Mouse (Mus musculus): ENCODE results near the gene Rnf5. TPM values are rescaled to one million over a fixed set of nuclear protein-coding genes. Genes with fewer than 3 reads are reported as not detected.

The Rnf5 gene
- polyA plus RNA-seq, 1 experiment from 2014 or later: 241 TPM

DNA sequence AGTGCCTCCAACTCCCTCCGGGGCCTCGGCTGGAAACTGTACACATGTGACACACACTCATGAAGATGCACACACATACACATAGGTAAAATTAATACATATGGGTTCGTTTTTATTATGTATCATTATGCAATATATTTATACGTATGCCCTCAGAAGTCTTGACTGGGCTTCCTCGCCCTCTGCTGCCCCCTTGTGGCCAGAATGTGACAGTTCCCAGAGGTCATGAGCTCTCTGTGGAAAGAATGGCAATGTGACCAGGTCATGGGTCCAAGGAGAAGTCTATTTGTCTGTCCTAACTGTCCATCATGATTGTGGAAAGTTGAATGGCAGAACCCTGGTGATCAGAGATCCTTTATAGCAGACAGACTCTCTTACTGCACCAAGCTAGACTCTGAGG lies 48.0 kb downstream of the Rnf5 start:
- WGBS: 27% methylated on average over 5 of the region's 5 CpGs
- H3K27ac ChIP-seq: no peak overlapping the region
- H3K4me3 ChIP-seq (replicated peaks): no peak overlapping the region
- no peak overlapping the region for H3K4me2 ChIP-seq
- no peaks in the 10 kb centered on the region for H3K4me1 ChIP-seq
- ATAC-seq (ENCODE audit: low FRiP score): no peak
- no peaks in the 10 kb centered on the region for H3K36me3 ChIP-seq (replicated peaks)
- H3K27me3 ChIP-seq: 0 out of 2 replicates have a peak, but pooled peaks cover 4% of the 10 kb centered on the region
- H3K9me3 ChIP-seq: no peaks in the 10 kb centered on the region
- H3K9ac ChIP-seq: no peak overlapping the region

Other genes starting within 250 kb of the Rnf5 start
- not detected in 2 replicates for gene Btnl2, start 248.9 kb downstream of the Rnf5 start, polyA plus RNA-seq (2016; fragmentation: Nextera tagmentation; extraction: Ambion mirVana)
- gene Btnl1, start 226.6 kb downstream of the Rnf5 start, polyA plus RNA-seq (2016; fragmentation: Nextera tagmentation; extraction: Ambion mirVana): not detected in 2 replicates
- gene BC051142, start 204.9 kb downstream of the Rnf5 start, polyA plus RNA-seq (2016; fragmentation: Nextera tagmentation; extraction: Ambion mirVana): 2.4 and 2.6 TPM in 2 replicates
- gene Btnl4, start 126.4 kb downstream of the Rnf5 start, polyA plus RNA-seq (2016; fragmentation: Nextera tagmentation; extraction: Ambion mirVana): not detected in 2 replicates
- gene Btnl6, start 86.3 kb downstream of the Rnf5 start, polyA plus RNA-seq (2016; fragmentation: Nextera tagmentation; extraction: Ambion mirVana): not detected in 2 replicates
- gene Notch4, start 39.4 kb downstream of the Rnf5 start, polyA plus RNA-seq (2016; fragmentation: Nextera tagmentation; extraction: Ambion mirVana): 6.9 and 9.5 TPM in 2 replicates
- 2.0 and 2.7 TPM in 2 replicates for gene Gpsm3, start 13.9 kb downstream of the Rnf5 start, polyA plus RNA-seq (2016; fragmentation: Nextera tagmentation; extraction: Ambion mirVana)
- 16.6 and 17.8 TPM in 2 replicates for gene Pbx2, start 12.4 kb downstream of the Rnf5 start, polyA plus RNA-seq (2016; fragmentation: Nextera tagmentation; extraction: Ambion mirVana)
- 2.6 and 2.9 TPM in 2 replicates for gene Ager, start 5.8 kb downstream of the Rnf5 start, polyA plus RNA-seq (2016; fragmentation: Nextera tagmentation; extraction: Ambion mirVana)
- gene Agpat1, start 572 bp upstream of the Rnf5 start, polyA plus RNA-seq (2016; fragmentation: Nextera tagmentation; extraction: Ambion mirVana): 70.5 and 73.9 TPM in 2 replicates
- 3.2 and 4.6 TPM in 2 replicates for gene Egfl8, start 12.3 kb upstream of the Rnf5 start, polyA plus RNA-seq (2016; fragmentation: Nextera tagmentation; extraction: Ambion mirVana)
- gene Ppt2, start 24.8 kb upstream of the Rnf5 start, polyA plus RNA-seq (2016; fragmentation: Nextera tagmentation; extraction: Ambion mirVana): 20.3 and 21.2 TPM in 2 replicates
- gene Prrt1, start 25.8 kb upstream of the Rnf5 start, polyA plus RNA-seq (2016; fragmentation: Nextera tagmentation; extraction: Ambion mirVana): 2.9 and 3.9 TPM in 2 replicates
- 13.9 and 14.6 TPM in 2 replicates for gene Fkbpl, start 41.1 kb upstream of the Rnf5 start, polyA plus RNA-seq (2016; fragmentation: Nextera tagmentation; extraction: Ambion mirVana)
- 107 and 109 TPM in 2 replicates for gene Atf6b, start 43.5 kb upstream of the Rnf5 start, polyA plus RNA-seq (2016; fragmentation: Nextera tagmentation; extraction: Ambion mirVana)
- gene Tnxb, start 66.8 kb upstream of the Rnf5 start, polyA plus RNA-seq (2016; fragmentation: Nextera tagmentation; extraction: Ambion mirVana): 0.03 and 0.04 TPM in 2 replicates
- gene C4b, start 140.2 kb upstream of the Rnf5 start, polyA plus RNA-seq (2016; fragmentation: Nextera tagmentation; extraction: Ambion mirVana): not detected in 2 replicates
- not detected in 2 replicates for gene Cyp21a1, start 200.9 kb upstream of the Rnf5 start, polyA plus RNA-seq (2016; fragmentation: Nextera tagmentation; extraction: Ambion mirVana)
- 28.6 and 32.7 TPM in 2 replicates for gene Stk19, start 233.3 kb upstream of the Rnf5 start, polyA plus RNA-seq (2016; fragmentation: Nextera tagmentation; extraction: Ambion mirVana)
- gene Dxo, start 233.3 kb upstream of the Rnf5 start, polyA plus RNA-seq (2016; fragmentation: Nextera tagmentation; extraction: Ambion mirVana): 72.9 and 77.6 TPM in 2 replicates
- 61.8 and 64.8 TPM in 2 replicates for gene Skiv2l, start 246.5 kb upstream of the Rnf5 start, polyA plus RNA-seq (2016; fragmentation: Nextera tagmentation; extraction: Ambion mirVana)
- gene Nelfe, start 246.7 kb upstream of the Rnf5 start, polyA plus RNA-seq (2016; fragmentation: Nextera tagmentation; extraction: Ambion mirVana): 124 and 133 TPM in 2 replicates

Measured in forebrain, embryonic 12.5 days (tissue).